Mouse (Mus musculus) bone marrow macrophage, adult 2 months (primary cell): ENCODE measurements around the gene Tmem151b.

Experiments
- CTCF ChIP-seq: IDR thresholded peaks from 2 replicates; pipeline ENCODE4 v1.5.1; 2012; ENCODE audit warnings: low read depth, mild to moderate bottlenecking, low read length, moderate library complexity
- POLR2A ChIP-seq: IDR thresholded peaks from 2 replicates; pipeline ENCODE4 v1.6.1; 2012; ENCODE audit warnings: mild to moderate bottlenecking, low read depth, low read length, borderline replicate concordance

- TF ChIP-seq POLR2A (no peak), CTCF (no peak)
Measured at GRCm38 (mm10) chr17:45544001-45544872, 5.2 kb downstream of the Tmem151b start.
